Mouse (Mus musculus) ES-Bruce4 (cell line): ENCODE measurements around the gene Cox5a. TPM values are rescaled to one million over a fixed set of nuclear protein-coding genes. Genes with fewer than 3 reads are reported as not detected.
A peak's percentile ranks its signal among the peaks of the same experiment; 100 is the strongest.

ENCODE experiments used
- H3K27ac ChIP-seq: 2 replicates; pipeline ENCODE4 v1.5.1; 2012; ENCODE audit warnings: low read length, inconsistent platforms; ENCODE audit not compliant: insufficient read depth
- H3K27me3 ChIP-seq: 2 replicates; pipeline ENCODE4 v1.6.1; 2012; ENCODE audit warnings: mild to moderate bottlenecking, low read length, inconsistent platforms; ENCODE audit not compliant: control insufficient read depth, poor library complexity, insufficient read depth, severe bottlenecking
- H3K36me3 ChIP-seq: 2 replicates; pipeline ENCODE4 v1.6.1; 2012; ENCODE audit warnings: inconsistent platforms, mild to moderate bottlenecking, low read length, moderate library complexity; ENCODE audit not compliant: control insufficient read depth, poor library complexity, insufficient read depth, severe bottlenecking
- H3K4me1 ChIP-seq: one replicate; pipeline ENCODE4 v1.8.1; 2011; ENCODE audit warnings: low read length; ENCODE audit not compliant: control insufficient read depth, insufficient read depth
- H3K4me3 ChIP-seq: 2 replicates; pipeline ENCODE4 v1.5.1; 2011; ENCODE audit warnings: low read depth, mild to moderate bottlenecking, low read length
- H3K9ac ChIP-seq: 2 replicates; pipeline ENCODE4 v1.6.1; 2012; ENCODE audit warnings: low read depth, mild to moderate bottlenecking, inconsistent platforms; ENCODE audit not compliant: poor library complexity, severe bottlenecking
- H3K9me3 ChIP-seq: replicated peaks from 2 replicates; pipeline ENCODE4 v1.6.1; 2012; ENCODE audit warnings: mild to moderate bottlenecking, low read length, inconsistent platforms; ENCODE audit not compliant: control insufficient read depth, poor library complexity, insufficient read depth, severe bottlenecking
- CTCF ChIP-seq: IDR thresholded peaks from one replicate; pipeline ENCODE4 v1.8.1; 2011; ENCODE audit warnings: low read depth, low read length
- EP300 ChIP-seq: IDR thresholded peaks from 2 replicates; pipeline ENCODE4 v1.6.1; 2011; ENCODE audit warnings: low read depth, low read length; ENCODE audit not compliant: insufficient read depth
- POLR2A ChIP-seq: IDR thresholded peaks from one replicate; pipeline ENCODE4 v1.8.1; 2011; ENCODE audit warnings: low read length; ENCODE audit not compliant: insufficient read depth
- polyA plus RNA-seq: library from polyadenylated mRNA; stranded (reverse); fragments of >200 nt; gene quantifications from 2 replicates; pipeline ENCODE4 v1.2.4, GENCODE M21; 2011; ENCODE audit warnings: low read depth; ENCODE audit not compliant: missing spikeins, insufficient read depth, insufficient read length

Cox5a gene
- polyA plus RNA-seq, 1 experiment, result 512 TPM

DNA sequence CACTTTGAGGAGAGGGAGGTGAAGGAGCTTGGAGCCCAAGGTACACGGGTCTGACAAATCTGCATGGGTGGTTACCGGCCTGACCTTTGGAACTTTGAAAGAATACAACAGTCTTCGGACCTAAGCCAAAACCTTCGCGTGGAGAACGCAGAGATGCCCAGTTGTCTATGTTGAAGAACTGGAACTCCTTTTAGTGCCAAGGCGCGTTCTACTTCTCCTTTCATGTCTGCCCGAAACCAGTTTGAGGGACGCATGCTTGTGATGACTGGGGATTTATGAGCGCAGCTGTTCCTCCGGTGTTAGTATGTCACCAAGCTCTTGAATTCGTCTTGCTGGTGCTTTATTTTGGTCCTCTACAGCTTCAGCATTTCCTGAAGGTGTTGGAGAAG, 40.6 kb downstream of the Cox5a start:
- H3K9ac ChIP-seq, result peak overlapping the region; percentile 46
- H3K4me1 ChIP-seq, result no peaks in the 10 kb centered on the region

DNA sequence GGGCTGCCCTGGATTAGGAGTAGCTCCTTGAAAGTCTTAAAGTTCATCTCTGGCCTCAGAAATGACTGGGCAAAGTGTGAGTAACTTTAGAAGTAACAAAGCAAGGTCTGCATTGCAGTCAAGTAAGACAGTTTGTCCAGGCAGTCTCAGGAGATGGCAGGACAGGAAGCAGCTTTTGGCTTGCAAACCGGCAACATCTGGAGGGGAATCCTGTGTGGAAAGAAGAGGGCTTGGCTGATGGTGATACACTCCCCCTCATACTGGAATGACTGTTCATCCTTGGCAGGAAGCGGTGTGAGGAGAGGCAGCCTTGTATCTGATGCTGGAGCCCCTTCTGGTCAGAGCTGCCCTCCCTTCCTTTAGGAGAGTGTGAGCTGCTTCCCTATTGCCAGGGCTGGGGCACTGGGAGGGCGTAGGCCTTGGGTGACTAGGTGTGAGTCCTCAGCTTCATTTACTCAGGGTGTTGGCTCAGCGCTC, 41.9 kb downstream of the Cox5a start:
- TF ChIP-seq CTCF, result no peak
- no peak for TF ChIP-seq POLR2A
- TF ChIP-seq EP300, result no peak
- no peak overlapping the region for H3K9ac ChIP-seq
- no peak overlapping the region for H3K4me3 ChIP-seq
- H3K9me3 ChIP-seq, result no peaks in the 10 kb centered on the region
- no peaks in the 10 kb centered on the region for H3K4me1 ChIP-seq
- no peaks in the 10 kb centered on the region for H3K36me3 ChIP-seq
- H3K27ac ChIP-seq, result no peak overlapping the region
- no peaks in the 10 kb centered on the region for H3K27me3 ChIP-seq

More for the DNA sequence above, 40.6 kb downstream of the Cox5a start:
- Histone ChIP-seq H3K4me3 (peak overlapping the region; percentile 38), H3K9me3 (no peaks in the 10 kb centered on the region), H3K27ac (no peak overlapping the region), H3K36me3 (no peaks in the 10 kb centered on the region), H3K27me3 (no peaks in the 10 kb centered on the region)
- TF ChIP-seq POLR2A (no peak), CTCF (no peak), EP300 (no peak)

DNA sequence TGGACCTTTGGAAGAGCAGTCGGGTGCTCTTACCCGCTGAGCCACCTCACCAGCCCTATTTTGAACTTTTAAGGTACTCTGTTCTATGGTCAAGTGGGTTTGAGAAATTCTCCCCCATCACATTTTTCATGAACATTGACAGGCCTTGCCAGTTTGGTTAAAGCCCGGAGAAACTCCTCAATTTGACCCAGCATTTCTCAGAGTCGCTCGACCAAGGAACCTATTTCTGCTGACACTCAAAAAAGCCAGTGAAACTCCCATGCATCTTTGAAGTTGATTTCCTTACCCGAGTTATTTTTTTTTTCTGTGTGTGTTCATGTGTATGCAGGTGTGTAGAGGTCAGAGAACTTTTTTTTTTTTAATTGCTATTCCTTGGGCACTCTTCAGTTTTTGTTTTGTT, 43.5 kb downstream of the Cox5a start:
- no peak overlapping the region for H3K9ac ChIP-seq
- no peaks in the 10 kb centered on the region for H3K9me3 ChIP-seq
- no peaks in the 10 kb centered on the region for H3K27me3 ChIP-seq
- no peak for TF ChIP-seq POLR2A
- no peak for TF ChIP-seq EP300
- no peak for TF ChIP-seq CTCF
- H3K36me3 ChIP-seq, result no peaks in the 10 kb centered on the region
- no peak overlapping the region for H3K27ac ChIP-seq
- H3K4me3 ChIP-seq, result no peak overlapping the region
- no peaks in the 10 kb centered on the region for H3K4me1 ChIP-seq

DNA sequence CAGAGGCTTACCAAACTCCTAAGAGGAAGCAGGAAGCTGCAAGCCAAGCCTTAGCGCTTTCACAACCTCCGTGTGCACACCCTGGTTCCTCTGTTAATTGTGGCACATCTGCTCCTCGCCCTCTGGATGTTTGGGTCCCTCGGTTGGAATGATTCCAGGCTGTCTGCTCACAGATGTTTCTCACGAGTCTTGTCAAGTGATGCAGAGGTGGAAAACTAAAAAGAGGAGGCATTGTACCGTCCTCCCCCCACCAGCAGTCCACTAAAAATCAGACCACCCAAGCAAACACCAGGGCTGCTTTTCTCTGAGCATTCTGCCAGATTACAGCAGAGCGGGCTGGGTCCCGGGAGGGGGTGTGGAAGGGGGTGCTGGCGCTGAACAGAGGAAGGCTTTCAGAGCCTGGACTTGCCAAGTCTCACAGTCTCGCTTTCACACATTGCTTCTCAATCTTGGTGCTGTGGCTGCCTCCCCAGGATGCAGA, 44.7 kb downstream of the Cox5a start:
- Histone ChIP-seq H3K9me3 (no peaks in the 10 kb centered on the region), H3K4me3 (no peak overlapping the region), H3K9ac (no peak overlapping the region), H3K36me3 (no peaks in the 10 kb centered on the region), H3K27me3 (no peaks in the 10 kb centered on the region), H3K27ac (no peak overlapping the region), H3K4me1 (no peaks in the 10 kb centered on the region)
- no peak for TF ChIP-seq CTCF
- no peak for TF ChIP-seq EP300
- TF ChIP-seq POLR2A, result no peak

DNA sequence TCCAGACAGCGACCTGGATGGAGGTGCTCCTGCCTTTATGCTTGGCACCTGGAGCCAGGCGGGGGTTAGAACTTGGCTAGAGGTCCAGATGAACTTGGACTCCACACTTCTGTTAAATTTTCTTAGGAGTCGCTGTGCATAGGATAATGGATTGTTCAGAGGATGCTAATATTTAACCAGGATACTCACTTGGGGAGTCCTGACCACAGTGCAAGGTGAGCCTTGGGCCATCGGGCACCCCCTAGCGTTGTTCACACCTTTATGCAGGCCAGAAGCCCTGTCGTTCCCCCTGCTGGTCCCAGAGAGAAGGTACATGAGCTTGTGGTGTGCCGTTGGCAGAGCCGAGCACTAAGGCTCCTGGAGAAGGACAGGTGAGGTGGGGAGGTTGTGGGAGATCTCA, 45.8 kb downstream of the Cox5a start:
- no peaks in the 10 kb centered on the region for H3K27me3 ChIP-seq
- no peak overlapping the region for H3K9ac ChIP-seq
- no peaks in the 10 kb centered on the region for H3K4me1 ChIP-seq
- TF ChIP-seq POLR2A (no peak), EP300 (no peak), CTCF (peak; percentile 70)
- no peak overlapping the region for H3K27ac ChIP-seq
- H3K4me3 ChIP-seq, result no peak overlapping the region
- no peaks in the 10 kb centered on the region for H3K9me3 ChIP-seq
- no peaks in the 10 kb centered on the region for H3K36me3 ChIP-seq

DNA sequence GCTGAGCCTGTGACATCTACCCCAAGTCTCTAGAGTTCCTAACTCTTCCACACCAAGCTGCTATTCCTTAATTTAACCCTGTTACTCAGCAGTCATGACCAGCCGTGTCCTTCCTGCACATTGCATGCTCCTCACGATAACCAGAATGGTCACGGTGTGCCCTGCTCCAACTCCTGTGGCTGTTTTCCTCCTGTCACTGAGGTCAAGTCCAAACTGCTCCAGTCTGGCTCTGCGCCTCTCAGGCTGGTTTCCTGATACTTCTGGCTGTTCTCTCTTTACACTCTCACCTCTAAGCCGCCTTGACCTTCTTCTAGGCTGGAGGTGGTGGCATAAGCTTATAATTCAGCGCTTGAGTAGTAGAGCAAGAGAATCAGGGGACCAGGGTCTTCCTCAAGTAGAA, 47.4 kb downstream of the Cox5a start:
- Histone ChIP-seq H3K9me3 (no peaks in the 10 kb centered on the region), H3K4me1 (no peaks in the 10 kb centered on the region), H3K36me3 (no peaks in the 10 kb centered on the region), H3K27ac (no peak overlapping the region), H3K27me3 (no peaks in the 10 kb centered on the region), H3K9ac (no peak overlapping the region), H3K4me3 (no peak overlapping the region)
- no peak for TF ChIP-seq EP300
- no peak for TF ChIP-seq CTCF
- TF ChIP-seq POLR2A, result no peak
